ENCODE assay signal across 29 mouse cellular contexts in the genomic region with DNA sequence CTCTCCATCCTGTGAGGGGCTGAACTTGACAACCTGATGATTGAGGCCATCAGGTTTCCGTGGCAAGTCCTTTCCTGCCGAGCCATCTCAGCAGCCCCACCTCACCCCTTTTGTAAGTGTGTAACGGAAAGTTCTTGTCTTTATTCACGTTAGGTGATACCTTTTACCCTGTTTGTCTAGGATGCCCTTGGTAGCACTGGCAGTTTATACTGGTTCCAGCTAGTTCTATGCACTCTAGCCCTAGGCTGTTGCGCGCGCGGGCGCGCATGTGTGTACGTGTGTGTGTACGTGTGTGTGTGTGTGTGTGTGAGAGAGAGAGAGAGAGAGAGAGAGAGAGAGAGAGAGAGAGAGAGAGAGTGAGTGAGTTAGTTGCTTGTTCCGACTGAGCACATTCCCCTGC. TPM values are rescaled to one million over a fixed set of nuclear protein-coding genes. Genes with fewer than 3 reads are reported as not detected.
DNase-seq lines count a peak whose midpoint lies in the region; ATAC-seq and TF ChIP-seq lines count a peak whose summit lies in the region.
"Had no signal": no experiment of that assay in that cellular context is flagged by ENCODE, and none has a peak within 500 bp of the region (broad histone marks: within the 10 kb centered on the region; RNA-seq: fewer than 3 reads in every experiment).

No protein-coding gene starts in this region.

- no peak for DNase-seq in heart, postnatal 10 days
- peak; percentile 40 for DNase-seq in kidney, adult 2 months
- DNase-seq in stomach, postnatal 0 days (ENCODE audit: low spot score), result no peak
- DNase-seq in hindbrain, postnatal 0 days (ENCODE audit: low spot score), result no peak
- DNase-seq: adrenal gland, postnatal 25 days; B cell, adult 2 months; cerebellum, adult 11-12 months; cerebellum, adult 9-11 months; embryo, embryonic 11 days; gastrocnemius, postnatal 25 days; kidney, postnatal 25 days; liver, postnatal 0 days; right cerebral cortex, postnatal 4 days; thymus, postnatal 4 days had no signal

- H3K27me3 ChIP-seq in heart, embryonic 13.5 days (replicated peaks), result no peaks in the 10 kb centered on the region
- no peaks in the 10 kb centered on the region for H3K27me3 ChIP-seq in kidney, adult 2 months (replicated peaks; ENCODE audit: control insufficient read depth, insufficient read depth, low read length)
- no peaks in the 10 kb centered on the region for H3K27me3 ChIP-seq in kidney, embryonic 16.5 days (ENCODE audit: insufficient read depth, low read length)
- H3K27me3 ChIP-seq in stomach, embryonic 16.5 days (ENCODE audit: control insufficient read depth, insufficient read depth, low read length), result no peaks in the 10 kb centered on the region
- H3K27me3 ChIP-seq in stomach, postnatal 0 days (ENCODE audit: control insufficient read depth, insufficient read depth, low read length), result no peaks in the 10 kb centered on the region
- H3K27me3 ChIP-seq in hindbrain, postnatal 0 days (ENCODE audit: insufficient read depth, low read length), result no peaks in the 10 kb centered on the region
- H3K27me3 ChIP-seq: embryonic facial prominence, embryonic 12.5 days; hindbrain, embryonic 12.5 days; limb, embryonic 13.5 days; liver, embryonic 12.5 days; megakaryocyte, embryonic 14.5 days; midbrain, embryonic 12.5 days; neural tube, embryonic 13.5 days had no signal

- no peak for ATAC-seq in heart, embryonic 13.5 days (ENCODE audit: extremely low read depth, insufficient number of reproducible peaks, low FRiP score, low TSS enrichment)
- ATAC-seq in kidney, embryonic 16.5 days (ENCODE audit: low FRiP score, low TSS enrichment), result no peak
- ATAC-seq in stomach, embryonic 16.5 days (ENCODE audit: insufficient read depth, low FRiP score), result no peak
- ATAC-seq in stomach, postnatal 0 days (ENCODE audit: low FRiP score, low TSS enrichment), result no peak
- no peak for ATAC-seq in hindbrain, postnatal 0 days
- ATAC-seq: forebrain, embryonic 14.5 days; intestine, embryonic 16.5 days; liver, embryonic 12.5 days; liver, postnatal 0 days had no signal

- intact Hi-C loops in heart, postnatal 10 days (cut with DNase I), result no loop called here

- 0 out of 2 replicates have a peak overlapping the region, but pooled peaks have one; percentile 5 for H3K4me2 ChIP-seq in heart, embryonic 13.5 days
- no peak overlapping the region for H3K4me2 ChIP-seq in kidney, embryonic 16.5 days (replicated peaks; ENCODE audit: low read depth, low read length)
- H3K4me2 ChIP-seq in stomach, embryonic 16.5 days (ENCODE audit: low read depth, low read length), result no peak overlapping the region
- no peak overlapping the region for H3K4me2 ChIP-seq in stomach, postnatal 0 days (replicated peaks; ENCODE audit: low read depth)
- H3K4me2 ChIP-seq in hindbrain, postnatal 0 days (ENCODE audit: low read depth, low read length), result no peak overlapping the region
- H3K4me2 ChIP-seq: embryonic facial prominence, embryonic 12.5 days; hindbrain, embryonic 12.5 days; limb, embryonic 13.5 days; liver, embryonic 12.5 days; midbrain, embryonic 12.5 days; neural tube, embryonic 13.5 days had no signal

- peak overlapping the region; percentile 62 for H3K27ac ChIP-seq in heart, embryonic 13.5 days (replicated peaks)
- peak overlapping the region; percentile 18; the same call in 1 of the 2 replicates for H3K27ac ChIP-seq in kidney, adult 2 months (ENCODE audit: insufficient read depth, low read depth, low read length)
- H3K27ac ChIP-seq in kidney, embryonic 16.5 days (ENCODE audit: low read length), result no peak overlapping the region
- H3K27ac ChIP-seq in stomach, embryonic 16.5 days (ENCODE audit: low read length), result peak overlapping the region; percentile 21; the same call in 1 of the 2 replicates
- no peak overlapping the region for H3K27ac ChIP-seq in stomach, postnatal 0 days (replicated peaks)
- no peak overlapping the region for H3K27ac ChIP-seq in hindbrain, postnatal 0 days
- H3K27ac ChIP-seq: embryonic facial prominence, embryonic 12.5 days; hindbrain, embryonic 12.5 days; layer of hippocampus, adult 2 months; left cerebral cortex, adult 2 months; limb, embryonic 13.5 days; liver, embryonic 12.5 days; midbrain, embryonic 12.5 days; neural tube, embryonic 13.5 days had no signal

- H3K36me3 ChIP-seq in heart, embryonic 13.5 days, result peaks cover 72% of the 10 kb centered on the region
- no peaks in the 10 kb centered on the region; the same call in 1 of the 2 replicates for H3K36me3 ChIP-seq in kidney, adult 2 months (ENCODE audit: control insufficient read depth, insufficient read depth, low read length)
- H3K36me3 ChIP-seq in kidney, embryonic 16.5 days (ENCODE audit: insufficient read depth, low read length), result peaks cover 49% of the 10 kb centered on the region
- peaks cover 2% of the 10 kb centered on the region; the same call in 1 of the 2 replicates for H3K36me3 ChIP-seq in stomach, embryonic 16.5 days (ENCODE audit: control insufficient read depth, insufficient read depth, low read length)
- peaks cover 20% of the 10 kb centered on the region for H3K36me3 ChIP-seq in stomach, postnatal 0 days (ENCODE audit: control insufficient read depth, insufficient read depth, low read length)
- H3K36me3 ChIP-seq in hindbrain, postnatal 0 days (ENCODE audit: insufficient read depth, low read length), result peaks cover 12% of the 10 kb centered on the region; the same call in 1 of the 2 replicates

- H3K9ac ChIP-seq in heart, embryonic 13.5 days, result peak overlapping the region; percentile 41; the same call in 1 of the 2 replicates
- H3K9ac ChIP-seq in kidney, embryonic 16.5 days (replicated peaks; ENCODE audit: low read length), result no peak overlapping the region
- no peak overlapping the region for H3K9ac ChIP-seq in stomach, embryonic 16.5 days (ENCODE audit: low read length)
- H3K9ac ChIP-seq in stomach, postnatal 0 days (ENCODE audit: low read length), result no peak overlapping the region
- H3K9ac ChIP-seq in hindbrain, postnatal 0 days (replicated peaks; ENCODE audit: low read length), result no peak overlapping the region
- H3K9ac ChIP-seq: embryonic facial prominence, embryonic 12.5 days; hindbrain, embryonic 12.5 days; limb, embryonic 13.5 days; liver, embryonic 12.5 days; liver, postnatal 0 days; midbrain, embryonic 12.5 days; neural tube, embryonic 13.5 days had no signal

- peaks cover 76% of the 10 kb centered on the region for H3K4me1 ChIP-seq in heart, embryonic 13.5 days
- H3K4me1 ChIP-seq in kidney, adult 2 months (ENCODE audit: control insufficient read depth, insufficient read depth, low read length), result peaks cover 35% of the 10 kb centered on the region
- H3K4me1 ChIP-seq in kidney, embryonic 16.5 days (ENCODE audit: insufficient read depth, low read length), result peaks cover 38% of the 10 kb centered on the region
- peaks cover 24% of the 10 kb centered on the region for H3K4me1 ChIP-seq in stomach, embryonic 16.5 days (ENCODE audit: control insufficient read depth, insufficient read depth, low read length)
- peaks cover 5% of the 10 kb centered on the region for H3K4me1 ChIP-seq in stomach, postnatal 0 days (replicated peaks; ENCODE audit: control insufficient read depth, insufficient read depth)
- H3K4me1 ChIP-seq in hindbrain, postnatal 0 days (ENCODE audit: insufficient read depth, low read length), result peaks cover 3% of the 10 kb centered on the region

- no peak for TF ChIP-seq CTCF in kidney, adult 2 months (conservative IDR thresholded peaks at IDR 0.05; ENCODE audit: insufficient read depth, insufficient read length, low read depth, low read length)
- TF ChIP-seq CTCF in stomach, postnatal 0 days (IDR thresholded peaks at IDR 0.05; ENCODE audit: low read depth), result no peak
- TF ChIP-seq CTCF in hindbrain, postnatal 0 days (IDR thresholded peaks at IDR 0.05; ENCODE audit: low read depth), result no peak

- no peak overlapping the region for H3K4me3 ChIP-seq in heart, embryonic 13.5 days
- H3K4me3 ChIP-seq in kidney, adult 2 months (ENCODE audit: insufficient read depth, low read depth, low read length), result no peak overlapping the region
- no peak overlapping the region for H3K4me3 ChIP-seq in kidney, embryonic 16.5 days (ENCODE audit: low read length)
- H3K4me3 ChIP-seq in stomach, embryonic 16.5 days (replicated peaks; ENCODE audit: low read length), result no peak overlapping the region
- H3K4me3 ChIP-seq in stomach, postnatal 0 days (ENCODE audit: low read depth, low read length), result no peak overlapping the region
- H3K4me3 ChIP-seq in hindbrain, postnatal 0 days (ENCODE audit: low read length), result no peak overlapping the region
- H3K4me3 ChIP-seq: embryonic facial prominence, embryonic 12.5 days; hindbrain, embryonic 12.5 days; layer of hippocampus, adult 2 months; left cerebral cortex, adult 2 months; limb, embryonic 13.5 days; liver, embryonic 12.5 days; megakaryocyte, embryonic 14.5 days; midbrain, embryonic 12.5 days; neural tube, embryonic 13.5 days had no signal

- WGBS in heart, embryonic 13.5 days, result 69% methylated on average over 13 of the region's 13 CpGs
- WGBS in kidney, adult 2 months, result 56% methylated on average over 13 of the region's 13 CpGs
- WGBS in kidney, embryonic 16.5 days, result 77% methylated on average over 13 of the region's 13 CpGs
- WGBS in stomach, embryonic 16.5 days, result 73% methylated on average over 13 of the region's 13 CpGs
- 72% methylated on average over 13 of the region's 13 CpGs for WGBS in stomach, postnatal 0 days
- WGBS in hindbrain, postnatal 0 days, result 81% methylated on average over 13 of the region's 13 CpGs

- no peaks in the 10 kb centered on the region for H3K9me3 ChIP-seq in heart, embryonic 13.5 days
- H3K9me3 ChIP-seq in kidney, embryonic 16.5 days (ENCODE audit: low read length), result no peaks in the 10 kb centered on the region
- no peaks in the 10 kb centered on the region for H3K9me3 ChIP-seq in stomach, embryonic 16.5 days (replicated peaks; ENCODE audit: control insufficient read depth, low read length)
- no peaks in the 10 kb centered on the region for H3K9me3 ChIP-seq in stomach, postnatal 0 days (ENCODE audit: control insufficient read depth, low read length)
- H3K9me3 ChIP-seq in hindbrain, postnatal 0 days (ENCODE audit: low read length), result no peaks in the 10 kb centered on the region
- H3K9me3 ChIP-seq: embryonic facial prominence, embryonic 12.5 days; G1E; hindbrain, embryonic 12.5 days; limb, embryonic 13.5 days; liver, embryonic 12.5 days; megakaryocyte, embryonic 14.5 days; midbrain, embryonic 12.5 days; neural tube, embryonic 13.5 days had no signal

- TF ChIP-seq EP300 in stomach, postnatal 0 days (optimal IDR thresholded peaks at IDR 0.05), result no peak

- no peak for TF ChIP-seq POLR2A in kidney, adult 2 months (IDR thresholded peaks at IDR 0.05; ENCODE audit: low read depth, low read length)

RNA-seq across cellular contexts. Expression of gene Bri3, which starts 19.3 kb away (rescaled TPM):
- polyA plus RNA-seq in heart, embryonic 13.5 days (2015; fragmentation: Nextera tagmentation; extraction: Ambion mirVana), result 126 and 137 TPM in 2 replicates
- 100 to 1,000 TPM; 165 to 171 TPM for total RNA-seq in heart, postnatal 10 days (2021)
- polyA plus RNA-seq in kidney, adult 2 months (2012; rRNA removed), result 190 and 242 TPM in 2 replicates
- polyA plus RNA-seq in kidney, embryonic 16.5 days (2015; fragmentation: Nextera tagmentation; extraction: Ambion mirVana), result 112 and 118 TPM in 2 replicates
- polyA plus RNA-seq in stomach, embryonic 16.5 days (2015; fragmentation: Nextera tagmentation; extraction: Ambion mirVana), result 88.0 and 93.6 TPM in 2 replicates
- 197 and 214 TPM in 2 replicates for polyA plus RNA-seq in stomach, postnatal 0 days (2015; fragmentation: Nextera tagmentation; extraction: Ambion mirVana)
- total RNA-seq in hindbrain, postnatal 0 days (2014; rRNA removed), result 18.2 and 22.1 TPM in 2 replicates
- polyA plus RNA-seq in hindbrain, postnatal 0 days (2015; fragmentation: Nextera tagmentation; extraction: Ambion mirVana), result 113 and 114 TPM in 2 replicates

RNA-seq across cellular contexts. Expression of gene Tecpr1, which starts 40.1 kb away (rescaled TPM):
- polyA plus RNA-seq in heart, embryonic 13.5 days (2015; fragmentation: Nextera tagmentation; extraction: Ambion mirVana), result 14.7 and 15.3 TPM in 2 replicates
- 10 to 100 TPM; 31.2 to 32.4 TPM for total RNA-seq in heart, postnatal 10 days (2021)
- 35.6 and 36.6 TPM in 2 replicates for polyA plus RNA-seq in kidney, adult 2 months (2012; rRNA removed)
- 24.3 and 26.0 TPM in 2 replicates for polyA plus RNA-seq in kidney, embryonic 16.5 days (2015; fragmentation: Nextera tagmentation; extraction: Ambion mirVana)
- polyA plus RNA-seq in stomach, embryonic 16.5 days (2015; fragmentation: Nextera tagmentation; extraction: Ambion mirVana), result 24.7 and 25.4 TPM in 2 replicates
- polyA plus RNA-seq in stomach, postnatal 0 days (2015; fragmentation: Nextera tagmentation; extraction: Ambion mirVana), result 15.4 and 16.9 TPM in 2 replicates
- total RNA-seq in hindbrain, postnatal 0 days (2014; rRNA removed), result 66.2 and 77.5 TPM in 2 replicates
- 34.1 and 34.7 TPM in 2 replicates for polyA plus RNA-seq in hindbrain, postnatal 0 days (2015; fragmentation: Nextera tagmentation; extraction: Ambion mirVana)

Comparison
In these comparisons a context has a peak if more than half of its experiments do, and no peak if none do; other contexts are left out.
1. H3K27ac ChIP-seq: peak in heart, embryonic 13.5 days (single experiment), kidney, adult 2 months (single experiment) and stomach, embryonic 16.5 days (single experiment); none in kidney, embryonic 16.5 days (single experiment), stomach, postnatal 0 days (single experiment) and hindbrain, postnatal 0 days (single experiment).